Mouse (Mus musculus): Measurements from ENCODE around the gene Bckdha.

GRCm38 (mm10) chr7:25615706-25616011 is 43.1 kb downstream of the Bckdha start, which contains the start of gene Erich4:
- no peak for TF ChIP-seq CTCF (conservative IDR thresholded peaks at IDR 0.05; ENCODE audit: low read length)
- no peak for TF ChIP-seq POU5F1 (IDR thresholded peaks at IDR 0.05; ENCODE audit: borderline replicate concordance, low read length)

All from E14TG2a.4 (cell line).